Mouse (Mus musculus) urinary bladder, postnatal 36 days (tissue): ENCODE measurements around the gene Twf1.

ENCODE experiments used
- DNase-seq, 2 experiments: peaks; one replicate each; pipeline ENCODE4 v3.0.0; 2022; ENCODE audit warnings: low spot score in 2 of 2, mixed read lengths in 1 of 2

Twf1 gene

DNA sequence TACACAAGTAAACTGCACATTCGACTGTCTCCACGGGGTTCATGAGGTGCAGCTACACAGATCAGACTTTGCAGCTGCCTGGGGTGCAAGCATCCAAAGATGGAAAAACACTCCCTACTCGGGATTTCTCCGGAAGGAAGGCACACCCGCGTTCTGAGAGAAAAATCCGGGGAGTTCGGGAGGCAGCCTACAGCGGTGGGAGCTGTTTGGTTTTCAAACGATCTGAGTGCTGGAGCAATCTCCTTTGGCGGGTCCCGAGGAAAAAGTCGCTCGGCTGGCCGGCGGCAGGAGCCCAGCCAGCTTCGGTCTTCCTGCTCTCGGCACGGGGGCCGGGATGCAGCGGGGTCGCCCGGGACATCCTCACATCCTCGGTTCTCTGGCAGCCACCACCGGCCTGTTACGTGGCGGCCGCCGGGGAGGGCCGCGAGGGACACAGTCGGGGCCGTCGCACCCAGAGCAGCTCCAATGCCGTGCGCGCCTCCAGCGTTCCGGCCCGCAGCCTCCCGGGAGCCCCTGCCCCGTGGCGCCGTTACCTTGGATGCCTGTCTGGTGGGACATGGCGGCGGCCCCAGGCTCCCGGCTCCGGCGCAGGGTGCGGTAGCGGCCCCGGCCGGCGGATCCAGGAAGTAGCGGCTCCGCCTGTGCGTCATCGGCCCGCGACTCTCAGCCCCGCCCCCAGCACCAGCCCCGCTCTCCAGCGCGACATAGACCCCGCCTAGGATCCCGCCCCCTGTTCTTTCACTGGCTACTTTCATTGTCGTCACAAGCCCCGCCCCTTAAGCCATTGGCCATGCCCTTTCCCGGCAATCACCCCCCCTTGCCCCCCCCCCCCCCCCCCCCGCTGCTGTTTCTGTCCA lies at the start of gene Twf1:
Gene Twf1 (minus strand): TSS at position 671 of the 857 bp plus-strand sequence.
- DNase-seq, result peak; percentile 97 to 98

- DNase-seq, result no peak
These were observed 49.4 kb upstream of the Twf1 start for GRCm38 (mm10) chr15:94639126-94639525.

GRCm38 (mm10) chr15:94638207-94638606 lies 48.5 kb upstream of the Twf1 start:
- DNase-seq, result no peak

DNA sequence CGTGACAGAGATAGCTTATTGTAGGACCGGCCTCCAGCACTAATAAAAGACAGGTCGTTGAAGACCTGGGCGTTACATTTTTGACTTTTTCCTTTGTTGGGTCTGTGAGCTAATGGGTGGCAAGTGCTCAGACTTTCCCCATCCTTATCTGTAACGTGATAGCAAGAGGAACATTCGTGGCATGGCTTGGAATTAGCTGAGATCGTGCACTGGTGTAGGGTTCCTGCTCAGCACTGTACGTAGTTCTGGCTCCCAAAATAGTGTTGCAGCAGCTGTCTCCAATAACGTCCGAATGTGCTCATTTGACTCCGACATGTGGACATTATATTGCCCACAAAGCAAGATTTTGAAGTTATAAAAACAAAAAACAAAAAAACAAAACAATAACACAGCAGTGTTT lies 44.8 kb upstream of the Twf1 start:
- no peak for DNase-seq

DNA sequence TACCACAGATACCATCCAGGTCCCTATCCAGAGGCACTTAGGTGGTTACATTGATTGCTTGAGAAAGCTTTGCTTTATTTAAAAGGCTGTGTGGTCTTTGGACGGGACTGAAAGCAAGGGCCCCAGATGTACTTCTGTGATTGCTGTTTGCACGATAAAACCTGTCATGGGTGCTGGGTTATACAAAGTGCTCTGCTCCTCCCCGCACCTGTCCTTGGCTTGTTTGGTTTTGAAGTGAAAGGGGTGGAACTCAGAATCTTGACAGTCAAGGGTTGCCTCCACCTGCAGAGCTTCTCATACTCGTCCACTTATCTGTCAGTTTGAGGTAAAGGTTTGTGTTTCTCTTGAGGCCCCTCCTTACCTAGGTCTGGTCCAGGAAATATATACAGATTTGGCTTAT lies 40.9 kb upstream of the Twf1 start:
- DNase-seq, result no peak

- peak; percentile 26 to 53 for DNase-seq
These were observed 39.3 kb upstream of the Twf1 start, which contains the start of gene Tmem117 for GRCm38 (mm10) chr15:94628830-94629601. Gene Tmem117 (plus strand): TSS chr15:94629232.

DNA sequence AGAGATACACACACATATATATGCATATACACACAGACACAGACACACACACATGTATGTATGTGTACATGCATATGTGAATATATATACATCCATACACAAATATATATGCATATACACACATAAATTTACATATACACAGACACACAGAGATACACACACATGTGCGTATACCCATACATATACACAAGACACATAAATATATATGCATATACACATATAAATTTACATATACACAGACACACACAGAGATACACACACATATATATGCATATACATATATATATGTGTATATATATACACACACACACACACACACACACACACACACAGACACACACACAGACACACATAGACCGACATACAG lies 38.8 kb upstream of the Twf1 start:
- DNase-seq, result no peak

DNA sequence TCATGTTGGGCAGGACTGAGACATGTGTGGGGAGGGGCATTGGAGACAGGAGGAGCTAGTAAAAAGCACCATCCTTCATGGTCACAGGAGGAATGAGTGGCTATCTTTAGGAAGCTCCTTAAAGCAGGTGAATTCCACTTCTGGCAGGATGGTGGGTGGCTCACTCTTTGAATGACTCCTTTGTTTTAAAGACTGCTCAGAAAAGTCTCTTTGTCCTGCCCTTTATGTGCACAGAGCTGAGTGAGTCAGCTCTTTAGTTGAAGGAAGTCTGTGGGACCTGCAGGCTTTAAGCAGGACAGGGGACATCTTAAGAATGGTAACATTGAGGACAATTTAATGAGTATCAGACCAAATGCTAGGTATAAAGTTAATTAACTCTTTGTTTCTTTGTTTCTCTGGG lies 31.2 kb upstream of the Twf1 start:
- no peak for DNase-seq

DNA sequence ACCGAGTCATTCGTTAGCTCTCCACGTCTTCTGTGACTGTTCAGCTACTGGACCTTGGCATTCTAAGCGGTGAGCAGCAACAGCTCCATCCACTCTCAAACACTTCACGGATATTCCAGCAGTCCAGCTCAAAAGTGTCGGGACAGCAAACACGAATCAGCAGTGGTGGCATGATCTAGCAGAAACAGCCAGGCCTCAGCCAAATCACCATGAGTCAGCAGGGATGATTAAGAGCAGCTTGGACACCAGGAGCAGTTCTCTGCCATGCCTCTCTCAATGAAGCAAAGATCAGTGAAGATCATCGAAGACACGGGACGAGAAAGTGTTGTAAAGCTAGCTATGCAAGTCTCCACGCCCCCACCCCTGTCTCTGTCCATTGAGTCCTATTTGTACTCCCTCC lies 26.3 kb upstream of the Twf1 start:
- DNase-seq, result no peak

DNA sequence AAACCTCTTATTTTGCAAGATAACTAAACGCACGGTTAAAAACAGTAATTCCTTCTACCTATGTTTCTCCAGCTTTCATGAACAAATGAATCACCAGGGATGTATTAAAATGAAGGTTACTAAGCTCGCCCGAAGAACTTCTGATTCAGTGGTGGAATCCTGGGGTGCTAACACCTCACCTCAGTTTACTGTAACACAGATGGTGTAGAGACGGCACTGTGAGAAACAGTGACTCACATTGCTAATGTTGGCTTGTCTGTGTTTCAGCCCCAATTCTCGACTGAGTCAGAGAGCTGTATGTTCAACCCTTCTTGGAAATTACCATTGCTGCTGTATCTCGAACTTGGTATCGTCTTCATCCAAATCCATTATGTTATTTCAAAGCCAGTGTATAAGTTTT lies 18.1 kb upstream of the Twf1 start:
- no peak for DNase-seq

DNA sequence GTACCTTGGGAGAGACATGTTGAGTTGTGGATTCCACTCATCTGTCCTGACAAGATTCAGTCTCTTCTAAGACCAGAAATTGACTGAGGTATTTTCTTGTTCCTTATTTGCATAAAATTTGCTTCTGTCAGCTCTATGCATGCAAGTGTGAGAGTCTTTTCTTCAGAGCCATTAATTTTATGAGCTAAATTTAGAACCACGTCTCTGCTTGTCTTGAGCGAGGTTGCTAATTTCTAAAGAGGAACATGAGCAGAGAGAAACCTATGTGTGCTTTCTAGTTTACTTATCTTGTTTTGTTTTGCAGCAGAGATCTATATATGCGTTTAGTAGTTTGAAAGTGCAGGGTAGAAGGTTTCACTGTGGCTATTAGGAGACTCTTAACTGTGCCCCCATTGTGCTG lies 12.8 kb upstream of the Twf1 start:
- DNase-seq, result no peak

- DNase-seq, result peak; percentile 39 to 57
These were observed 11.7 kb upstream of the Twf1 start for GRCm38 (mm10) chr15:94601339-94601738.

GRCm38 (mm10) chr15:94600145-94600707 lies 10.5 kb upstream of the Twf1 start:
- no peak for DNase-seq

GRCm38 (mm10) chr15:94593586-94593985 lies 3.9 kb upstream of the Twf1 start:
- DNase-seq, result no peak

GRCm38 (mm10) chr15:94591356-94591755 lies 1.7 kb upstream of the Twf1 start:
- peak in 1 of 2 experiments; percentile 25 for DNase-seq

- no peak for DNase-seq
These were observed 394 bp upstream of the Twf1 start for GRCm38 (mm10) chr15:94590083-94590482.

GRCm38 (mm10) chr15:94587826-94588715 lies 1.6 kb downstream of the Twf1 start:
- no peak for DNase-seq

GRCm38 (mm10) chr15:94584738-94585137 lies 5.0 kb downstream of the Twf1 start:
- DNase-seq, result no peak

DNA sequence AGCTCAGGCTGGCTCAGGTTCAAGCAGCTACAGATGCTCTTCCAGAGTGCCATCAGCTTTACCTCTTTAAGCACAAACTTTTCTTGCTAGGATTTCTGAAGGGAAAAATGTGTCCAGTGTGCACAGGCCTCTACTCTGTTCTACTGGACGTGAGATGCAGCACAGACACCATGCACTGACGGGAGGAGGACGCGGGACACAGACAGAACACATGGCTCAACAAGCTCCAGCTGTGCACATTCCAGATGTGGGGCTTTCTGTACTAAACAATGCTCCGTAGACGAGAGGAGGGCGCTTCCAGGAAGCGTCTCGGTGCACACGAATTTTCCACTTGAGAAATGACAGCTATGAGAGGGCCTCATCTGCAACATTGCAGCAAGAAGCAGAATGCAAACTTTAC lies 6.5 kb downstream of the Twf1 start:
- DNase-seq, result no peak

DNA sequence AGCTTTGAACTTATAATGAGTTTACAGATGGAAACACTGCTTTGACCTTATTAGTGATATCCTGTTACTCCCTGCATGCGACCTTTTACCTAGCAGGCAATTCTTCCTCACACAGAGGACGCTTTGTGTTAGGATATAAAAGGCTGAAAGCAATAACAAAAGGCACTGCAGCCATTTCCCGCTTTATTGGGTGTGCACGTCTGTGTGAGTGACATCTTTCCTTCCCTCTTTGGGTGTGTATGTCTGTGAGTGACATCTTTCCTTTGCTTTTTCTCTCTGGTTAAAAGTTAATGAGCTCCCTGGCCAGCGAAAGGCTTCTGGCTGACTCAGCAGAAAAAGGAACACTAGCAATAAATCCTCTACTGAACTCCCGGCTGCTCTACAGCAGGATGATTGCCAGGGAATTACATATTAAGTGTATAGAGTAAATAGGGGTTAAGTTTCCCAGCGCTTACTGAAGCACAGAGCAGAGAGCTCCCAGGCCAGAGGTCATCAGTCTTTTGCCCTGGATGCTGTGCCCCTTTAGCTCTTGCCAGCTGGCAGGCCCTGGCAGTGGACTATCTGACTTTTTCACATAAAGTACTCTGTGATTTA lies 7.6 kb downstream of the Twf1 start:
- no peak for DNase-seq

DNA sequence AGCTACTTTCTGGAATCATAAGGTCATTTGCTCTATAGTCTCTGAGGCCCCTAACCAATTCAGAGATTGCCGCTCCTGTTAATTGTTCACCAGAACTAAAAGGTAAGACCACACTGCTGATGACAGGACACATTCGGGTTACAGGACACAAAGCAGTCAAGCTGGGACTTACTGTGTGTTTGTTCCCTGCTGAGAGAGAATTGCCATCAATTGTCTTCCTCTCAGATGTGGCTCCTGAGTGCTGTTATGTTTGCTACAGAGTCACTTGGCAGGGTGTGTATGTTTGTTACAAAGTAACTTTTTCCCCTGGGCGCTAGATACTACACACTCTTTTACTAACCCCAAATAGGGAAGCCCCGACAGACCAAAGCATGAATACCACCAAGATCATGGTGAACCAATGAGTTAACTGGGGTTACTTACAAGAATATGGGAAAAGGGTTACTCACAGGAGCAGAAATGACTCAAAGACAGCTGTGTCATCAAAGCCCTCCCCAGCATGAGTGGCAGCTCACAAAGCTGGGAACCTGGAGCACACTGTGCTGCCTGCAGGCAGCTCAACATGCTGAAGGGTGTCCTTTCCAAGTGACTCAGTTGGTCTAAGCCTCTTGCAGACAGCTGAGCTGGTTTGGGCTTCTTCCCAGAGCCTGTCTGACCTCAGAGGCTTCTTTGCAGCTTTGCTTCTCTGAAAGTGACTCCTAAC lies 15.0 kb downstream of the Twf1 start:
- DNase-seq, result no peak
